In the genomic region with DNA sequence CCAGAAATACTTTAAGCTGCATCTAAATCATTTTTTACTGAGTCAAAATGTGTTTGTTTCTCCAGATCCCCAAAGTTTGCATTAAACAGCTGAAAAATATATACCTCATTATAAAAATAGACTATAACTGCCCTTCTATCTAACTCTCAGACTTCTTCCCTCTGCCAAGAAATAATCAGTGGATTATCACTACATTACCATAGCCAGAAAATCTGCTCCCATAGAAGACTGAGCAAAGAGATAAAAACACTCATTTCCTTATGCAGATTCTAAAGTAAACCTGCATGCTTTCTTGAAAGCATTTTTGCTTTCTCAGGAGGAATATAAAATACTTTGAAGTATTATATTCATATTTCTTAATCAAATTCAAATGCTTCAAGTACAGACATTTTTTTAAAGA, we compare ENCODE assay signal across 34 mouse cellular contexts.
"Had no signal": no experiment of that assay in that cellular context is flagged by ENCODE, and none has a peak within 500 bp of the region (broad histone marks: within the 10 kb centered on the region; RNA-seq: fewer than 3 reads in every experiment).

No protein-coding gene starts in this region.

- H3K9me3 ChIP-seq: heart, embryonic 12.5 days; heart, embryonic 13.5 days; heart, embryonic 15.5 days; hindbrain, embryonic 10.5 days; hindbrain, embryonic 12.5 days; hindbrain, embryonic 13.5 days; hindbrain, embryonic 15.5 days; intestine, embryonic 15.5 days; kidney, embryonic 15.5 days had no signal

- H3K4me3 ChIP-seq: heart, embryonic 12.5 days; heart, embryonic 13.5 days; heart, embryonic 15.5 days; hindbrain, embryonic 10.5 days; hindbrain, embryonic 12.5 days; hindbrain, embryonic 13.5 days; hindbrain, embryonic 15.5 days; intestine, embryonic 15.5 days; kidney, embryonic 15.5 days; layer of hippocampus, adult 2 months; left cerebral cortex, adult 2 months had no signal

- DNase-seq: heart, postnatal 10 days; heart, postnatal 14 days; heart, postnatal 36 days; heart, postnatal 4 days; kidney, adult 11 months; kidney, adult 18-20 months; kidney, adult 2 months; kidney, adult 8-10 months; kidney, adult 9 months; kidney, postnatal 10 days; kidney, postnatal 14 days; kidney, postnatal 25 days; kidney, postnatal 36 days; kidney, postnatal 4 days; layer of hippocampus, adult 9-11 months; layer of hippocampus, postnatal 36 days had no signal

- ATAC-seq: hindbrain, embryonic 16.5 days; hindbrain, postnatal 0 days; inflammation-experienced regulatory T-cells, adult 6 months; intestine, embryonic 15.5 days; intestine, embryonic 16.5 days; intestine, postnatal 0 days had no signal

- H3K27ac ChIP-seq: heart, embryonic 13.5 days; heart, embryonic 15.5 days; hindbrain, embryonic 10.5 days; hindbrain, embryonic 12.5 days; hindbrain, embryonic 13.5 days; hindbrain, embryonic 14.5 days; hindbrain, embryonic 15.5 days; hindbrain, postnatal 0 days; intestine, embryonic 15.5 days; kidney, embryonic 15.5 days; kidney, postnatal 0 days; layer of hippocampus, adult 2 months; left cerebral cortex, adult 2 months had no signal

- H3K27me3 ChIP-seq: heart, embryonic 12.5 days; heart, embryonic 13.5 days; heart, embryonic 15.5 days; hindbrain, embryonic 12.5 days; hindbrain, embryonic 13.5 days; hindbrain, embryonic 15.5 days; intestine, embryonic 15.5 days; kidney, embryonic 15.5 days had no signal

- H3K4me1 ChIP-seq: heart, embryonic 12.5 days; heart, embryonic 13.5 days; heart, embryonic 15.5 days; hindbrain, embryonic 10.5 days; hindbrain, embryonic 12.5 days; hindbrain, embryonic 13.5 days; hindbrain, embryonic 15.5 days; intestine, embryonic 15.5 days; kidney, embryonic 15.5 days had no signal

- H3K36me3 ChIP-seq: heart, embryonic 12.5 days; heart, embryonic 13.5 days; heart, embryonic 15.5 days; hindbrain, embryonic 10.5 days; hindbrain, embryonic 12.5 days; hindbrain, embryonic 13.5 days; hindbrain, embryonic 15.5 days; intestine, embryonic 15.5 days; kidney, embryonic 15.5 days had no signal

- H3K9ac ChIP-seq: heart, embryonic 12.5 days; heart, embryonic 13.5 days; heart, embryonic 15.5 days; hindbrain, embryonic 12.5 days; hindbrain, embryonic 13.5 days; hindbrain, embryonic 14.5 days; hindbrain, embryonic 15.5 days; intestine, embryonic 15.5 days; kidney, embryonic 15.5 days had no signal
